Mouse (Mus musculus) urinary bladder, adult 18-20 months (tissue): ENCODE results near the gene Scnn1a.
"Not testable (repeated sequence)": the region's sequence is repeated elsewhere in the genome, so short reads cannot be mapped to it uniquely, and the experiment has no call there.

ENCODE experiments used
- DNase-seq, 2 experiments: peaks; one replicate each; pipeline ENCODE4 v3.0.0; 2022; ENCODE audit warnings: low spot score in 2 of 2, mixed read lengths in 2 of 2

Scnn1a gene

GRCm38 (mm10) chr6:125320323-125320722 is at the start of gene Scnn1a:
Gene Scnn1a (plus strand): TSS chr6:125320659.
- DNase-seq, result no peak

DNA sequence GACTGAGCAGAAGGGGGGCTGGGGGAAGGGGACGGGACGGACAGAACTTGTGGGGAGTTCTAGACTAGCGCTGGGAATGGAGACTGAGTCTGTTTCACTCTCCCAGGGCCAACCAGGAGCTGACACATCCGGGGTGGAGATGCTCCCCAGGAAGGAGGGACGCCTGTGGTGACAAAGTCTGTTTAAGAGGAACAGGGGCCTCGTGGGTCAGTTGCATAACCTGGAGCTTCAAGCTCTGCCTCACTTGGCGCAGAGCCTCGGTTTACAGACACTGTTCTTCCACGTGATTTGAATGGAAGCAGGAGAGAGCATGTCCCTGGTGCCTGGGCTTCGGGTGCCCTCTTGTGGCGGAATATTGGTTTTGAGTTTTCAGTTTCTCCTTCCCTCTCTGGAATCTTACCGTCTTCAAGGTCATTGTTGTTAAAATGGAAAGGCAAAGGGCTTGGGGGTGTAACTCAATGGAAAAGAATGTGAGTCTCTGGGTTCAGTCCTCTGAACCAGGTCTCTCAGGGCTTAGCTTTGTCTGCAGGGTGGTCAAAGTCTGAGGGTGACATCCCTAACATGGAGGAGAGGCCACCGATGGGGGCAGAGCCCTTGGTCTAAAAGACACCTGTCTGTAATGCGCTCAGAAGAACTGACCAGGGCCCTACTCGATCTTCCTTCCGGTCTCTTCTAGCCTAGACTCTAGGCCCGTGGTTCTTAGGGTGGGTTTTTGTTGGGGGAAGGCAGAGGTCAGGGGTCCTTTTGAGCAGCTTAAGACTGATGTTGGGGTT is 48.8 kb upstream of the Scnn1a start:
- peak; percentile 80 to 90 for DNase-seq

DNA sequence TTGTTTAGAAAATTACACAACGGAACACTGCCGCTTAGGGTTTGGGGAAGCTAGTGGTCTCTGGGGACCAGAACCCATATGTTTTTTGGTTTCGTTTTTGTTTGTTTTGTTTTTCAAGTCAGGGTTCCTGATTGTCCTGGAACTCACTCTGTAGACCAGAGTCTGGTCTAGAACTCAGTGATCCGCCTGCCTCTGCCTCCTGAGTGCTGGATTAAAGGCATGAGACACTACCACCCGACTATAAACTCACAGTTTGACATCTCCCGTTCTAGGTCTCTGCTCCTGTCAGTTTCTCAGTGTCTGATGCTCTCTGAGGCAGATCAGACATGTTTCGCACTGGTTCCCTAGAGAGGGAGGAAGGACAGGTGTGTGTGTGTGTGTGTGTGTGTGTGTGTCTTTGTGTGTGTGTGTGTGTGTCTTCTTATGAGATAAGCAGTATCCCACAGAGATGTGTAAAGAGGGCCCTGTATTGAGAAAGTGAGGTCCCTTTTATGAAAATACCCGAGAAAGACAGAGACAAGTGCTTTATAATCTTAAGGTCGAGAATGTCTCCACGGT is 48.2 kb upstream of the Scnn1a start:
- DNase-seq, result no peak

DNA sequence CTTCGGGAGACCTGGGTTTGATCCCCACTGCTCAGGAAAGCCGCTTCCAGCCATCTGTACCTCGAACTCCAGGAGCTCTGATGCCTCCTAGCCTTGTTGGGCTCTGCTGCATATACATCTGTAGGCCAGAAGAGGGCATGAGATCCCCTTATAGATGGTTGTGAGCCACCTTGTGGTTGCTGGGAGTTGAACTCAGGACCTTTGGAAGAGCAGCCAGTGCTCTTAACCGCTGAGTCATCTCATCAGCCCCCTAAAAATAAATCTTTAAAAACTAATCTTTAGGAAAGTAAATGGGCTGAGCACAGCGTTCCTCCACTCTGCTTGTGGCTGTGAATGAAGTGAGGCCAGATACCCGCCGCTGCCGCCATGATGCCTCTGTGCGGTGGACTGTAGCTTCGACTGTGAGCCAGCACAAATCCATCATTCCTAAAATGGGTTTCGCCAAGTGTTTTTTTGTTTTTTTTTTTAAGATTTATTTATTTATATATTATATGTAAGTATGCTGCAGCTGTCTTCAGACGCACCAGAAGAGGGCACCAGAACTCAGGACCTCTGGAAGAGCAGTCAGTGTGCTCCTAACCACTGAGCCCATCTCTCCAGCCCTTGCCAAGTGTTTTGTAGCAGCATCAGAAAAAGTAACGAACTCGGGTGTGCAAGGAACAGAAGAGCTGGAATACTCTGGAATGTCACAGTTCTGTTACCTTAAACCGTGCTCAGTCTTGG is 45.5 kb upstream of the Scnn1a start:
- DNase-seq, result no peak

DNA sequence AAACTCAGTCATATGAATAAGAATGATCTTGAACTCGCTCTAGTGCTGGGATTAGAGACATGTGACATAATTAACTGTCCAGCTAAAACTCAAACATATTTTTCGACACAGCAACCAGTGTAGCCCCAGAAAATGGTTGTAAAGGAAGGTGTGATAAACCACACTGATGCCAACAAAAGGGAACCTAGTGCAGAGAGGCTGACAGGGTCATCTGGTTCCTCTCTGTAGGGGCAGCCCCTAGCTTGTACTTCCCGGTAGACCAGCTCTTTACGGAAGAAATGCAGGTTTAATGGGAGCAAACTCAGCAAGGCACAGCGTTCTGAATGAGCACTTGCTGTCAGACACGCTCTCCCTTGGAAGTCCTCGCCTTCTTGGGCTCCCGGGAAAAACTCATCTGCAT is 40.7 kb upstream of the Scnn1a start:
- no peak for DNase-seq

- not testable (repeated sequence) for DNase-seq
These were observed 37.7 kb upstream of the Scnn1a start for GRCm38 (mm10) chr6:125282721-125283120.

GRCm38 (mm10) chr6:125284250-125284649 is 36.2 kb upstream of the Scnn1a start:
- DNase-seq, result peak in 1 of 2 experiments; percentile 15

- DNase-seq, result no peak
These were observed 35.7 kb upstream of the Scnn1a start for GRCm38 (mm10) chr6:125284751-125285150.

- DNase-seq, result no peak
These were observed 34.6 kb upstream of the Scnn1a start, which contains the start of gene Tuba3a for GRCm38 (mm10) chr6:125285890-125286289. Gene Tuba3a (minus strand): TSS chr6:125286042.

GRCm38 (mm10) chr6:125286944-125287343 is 33.5 kb upstream of the Scnn1a start:
- DNase-seq, result no peak

DNA sequence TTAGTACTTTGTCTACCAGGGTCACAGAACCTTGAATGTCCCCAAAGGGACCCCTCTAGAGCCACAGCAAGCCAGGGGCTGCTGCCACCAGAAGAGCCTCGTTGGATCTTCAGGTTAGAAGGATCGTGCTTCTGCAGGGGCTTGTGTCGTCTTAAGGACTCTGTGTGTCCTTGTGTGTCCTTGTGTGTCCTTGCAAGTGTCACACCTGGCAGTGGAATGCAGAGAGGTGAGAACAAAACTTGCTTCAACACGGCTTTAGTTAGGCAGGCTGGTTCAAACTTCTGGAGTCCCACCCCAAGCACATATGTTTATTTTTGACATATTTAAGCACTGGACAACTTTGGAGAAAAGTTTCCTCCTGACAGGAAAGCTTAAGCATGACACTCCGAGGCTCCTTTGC is 31.7 kb upstream of the Scnn1a start:
- DNase-seq, result no peak

GRCm38 (mm10) chr6:125291329-125291728 is 29.1 kb upstream of the Scnn1a start:
- no peak for DNase-seq

GRCm38 (mm10) chr6:125292256-125292655 is 28.2 kb upstream of the Scnn1a start:
- no peak for DNase-seq

DNA sequence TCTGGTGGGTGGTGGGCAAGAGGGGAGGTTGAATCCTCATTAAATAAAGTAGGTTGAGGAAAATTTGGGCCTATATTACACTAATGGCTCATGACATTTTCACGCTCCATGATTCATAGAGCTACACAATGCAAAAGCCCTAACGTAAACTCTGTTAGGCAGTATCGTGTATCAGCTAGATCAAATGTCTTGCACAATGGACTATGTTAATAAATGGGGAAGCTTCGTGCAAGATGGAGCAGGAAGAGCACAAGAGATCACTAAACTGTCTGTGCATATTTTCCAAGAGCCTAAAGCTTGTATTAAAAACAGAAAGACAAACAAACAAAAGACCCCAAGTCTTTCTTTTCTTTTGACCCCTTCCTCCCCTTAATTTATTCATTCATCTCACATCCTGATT is 26.4 kb upstream of the Scnn1a start:
- DNase-seq, result no peak

DNA sequence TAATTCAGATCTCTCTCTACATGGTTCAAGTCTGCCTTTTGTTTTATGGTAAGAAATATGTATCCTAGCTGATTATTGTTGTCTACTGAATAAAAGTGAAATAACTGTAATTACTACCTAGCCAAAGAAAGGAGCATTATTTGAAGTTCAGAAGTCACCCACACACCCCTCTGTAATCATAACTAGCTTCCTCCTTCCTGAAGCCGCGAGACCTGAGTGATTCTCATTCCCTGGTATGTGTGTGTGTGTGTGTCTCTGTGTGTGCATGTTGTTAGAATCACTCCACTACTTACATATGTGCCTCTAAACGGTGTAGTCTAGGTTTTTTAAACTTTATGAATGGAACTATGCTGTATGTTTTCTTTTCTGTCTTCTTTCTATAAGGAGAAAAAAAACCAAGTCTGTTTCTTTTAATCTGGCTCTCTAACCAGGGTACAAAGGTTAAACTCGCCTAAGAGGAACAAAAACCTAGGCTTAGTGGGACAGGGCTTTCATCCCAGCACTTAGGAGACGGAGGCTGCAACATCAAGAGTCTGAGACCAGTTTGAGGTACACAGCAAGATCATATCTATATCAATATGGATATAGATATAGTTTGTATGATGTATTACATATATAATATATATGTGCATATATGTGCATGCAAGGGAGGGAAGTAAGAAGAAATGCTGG is 23.2 kb upstream of the Scnn1a start:
- no peak for DNase-seq

DNA sequence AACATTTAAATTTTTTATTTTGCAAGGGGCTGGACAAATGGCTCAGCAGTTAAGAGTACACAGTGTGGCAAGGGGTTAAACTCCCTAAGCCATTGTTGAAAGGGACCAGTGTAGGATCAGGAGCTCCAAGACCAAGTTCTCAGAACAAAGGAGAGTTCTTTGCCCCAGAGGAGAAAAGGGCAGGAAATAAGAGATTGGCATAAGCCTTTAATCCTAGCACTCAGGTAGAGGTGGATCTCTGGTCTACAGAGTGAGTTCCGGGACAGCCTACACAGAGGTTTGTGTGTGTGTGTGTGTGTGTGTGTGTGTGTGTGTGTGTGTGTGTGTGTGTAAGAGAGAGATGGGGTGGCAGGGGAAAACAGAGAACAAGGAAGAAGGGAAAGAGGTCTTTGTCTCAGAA is 19.5 kb upstream of the Scnn1a start:
- DNase-seq, result no peak

- no peak for DNase-seq
These were observed 18.1 kb upstream of the Scnn1a start for GRCm38 (mm10) chr6:125302231-125302982.

GRCm38 (mm10) chr6:125303242-125303641 is 17.2 kb upstream of the Scnn1a start:
- no peak for DNase-seq

DNA sequence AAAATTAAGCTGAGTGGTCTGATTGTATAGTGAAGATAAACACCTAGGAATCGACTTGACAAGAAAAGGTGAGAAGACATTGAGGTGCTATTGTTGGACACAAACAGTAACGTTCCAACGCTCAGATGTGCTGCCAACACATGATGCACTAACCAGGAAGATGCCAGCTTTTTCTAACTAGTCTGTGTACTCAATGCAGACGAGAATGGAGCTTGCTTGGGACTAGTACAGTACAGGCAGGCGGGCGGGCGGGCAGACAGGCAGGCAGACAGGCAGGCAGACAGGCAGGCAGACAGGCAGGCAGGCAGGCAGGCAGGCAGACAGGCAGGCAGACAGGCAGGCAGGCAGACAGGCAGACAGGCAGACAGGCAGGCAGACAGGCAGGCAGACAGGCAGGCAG is 16.1 kb upstream of the Scnn1a start:
- not testable (repeated sequence) for DNase-seq

DNA sequence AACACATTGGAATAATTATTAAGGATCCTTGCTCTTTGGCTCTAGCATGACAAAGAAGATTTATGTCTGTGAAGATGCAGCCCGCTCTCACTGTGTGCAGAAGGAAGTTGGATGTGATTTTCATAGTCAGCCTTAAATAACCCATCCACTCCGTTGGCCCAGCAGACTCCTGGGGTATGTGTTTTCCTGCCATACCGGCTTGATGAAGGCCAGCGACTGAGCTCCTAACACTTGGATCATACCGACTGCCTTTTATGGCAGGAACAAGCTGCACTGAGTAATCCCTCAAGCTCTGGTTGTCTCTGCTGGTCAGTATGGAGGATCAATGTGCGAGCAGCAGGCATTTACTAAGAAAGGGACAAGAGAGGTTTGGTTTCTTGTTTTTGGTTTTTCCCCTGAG is 15.0 kb upstream of the Scnn1a start:
- DNase-seq, result no peak

DNA sequence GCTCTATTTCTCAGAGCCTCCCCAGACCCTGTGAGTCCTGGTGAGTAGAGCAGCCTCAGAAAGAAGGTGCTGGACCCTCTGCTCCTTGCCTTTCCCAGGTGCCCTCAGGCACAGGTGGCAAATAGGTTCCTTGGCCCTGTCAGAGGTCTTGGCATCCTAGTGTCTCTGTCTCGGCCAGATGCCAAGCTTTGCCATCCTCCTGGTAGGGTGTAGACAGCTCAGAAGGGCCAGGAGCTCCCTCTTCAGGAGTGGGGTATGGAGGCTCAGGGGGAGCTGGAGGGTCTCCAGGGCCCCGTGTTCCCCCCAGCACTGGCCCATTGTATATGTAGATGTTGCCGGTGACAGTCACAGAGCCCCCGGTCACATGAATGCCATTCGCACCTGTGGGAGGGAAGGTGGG is 13.4 kb upstream of the Scnn1a start:
- no peak for DNase-seq

GRCm38 (mm10) chr6:125308921-125309320 is 11.5 kb upstream of the Scnn1a start:
- DNase-seq, result no peak
